Mouse (Mus musculus) midbrain, embryonic 14.5 days (tissue): ENCODE results near the gene Fam78a. TPM values are rescaled to one million over a fixed set of nuclear protein-coding genes. Genes with fewer than 3 reads are reported as not detected.
"Not testable (repeated sequence)": the region's sequence is repeated elsewhere in the genome, so short reads cannot be mapped to it uniquely, and the experiment has no call there.

Experiments used
- ATAC-seq: fragments of 200-750 bp; cut with Nextera tagmentation; 2 replicates; pipeline ENCODE4 v1.8.0; 2017; ENCODE audit warnings: moderate number of reproducible peaks, moderate library complexity; ENCODE audit not compliant: low FRiP score, low TSS enrichment
- DNase-seq: peaks from one replicate; pipeline ENCODE4 v3.0.0-alpha.2; 2015
- H3K27ac ChIP-seq: fragments of 300-500 bp; sonication (generic); replicated peaks from 2 replicates; pipeline ENCODE4 v1.5.1; 2014; ENCODE audit warnings: mild to moderate bottlenecking, low read depth, low read length, moderate library complexity
- H3K27me3 ChIP-seq: fragments of 300-500 bp; sonication (generic); 2 replicates; pipeline ENCODE4 v1.6.1; 2014; ENCODE audit warnings: low read length, control low read depth, mixed read lengths; ENCODE audit not compliant: control insufficient read depth, insufficient read depth
- H3K36me3 ChIP-seq: fragments of 300-500 bp; sonication (generic); 2 replicates; pipeline ENCODE4 v1.6.1; 2014; ENCODE audit warnings: low read length, control low read depth; ENCODE audit not compliant: control insufficient read depth, insufficient read depth
- H3K4me1 ChIP-seq: fragments of 300-500 bp; sonication (generic); 2 replicates; pipeline ENCODE4 v1.6.1; 2014; ENCODE audit warnings: mild to moderate bottlenecking, antibody characterized with exemption, low read length, control low read depth; ENCODE audit not compliant: control insufficient read depth, insufficient read depth
- H3K4me2 ChIP-seq: fragments of 300-500 bp; sonication (generic); 2 replicates; pipeline ENCODE4 v1.6.1; 2014; ENCODE audit warnings: mild to moderate bottlenecking, low read length, moderate library complexity
- H3K4me3 ChIP-seq: fragments of 300-500 bp; sonication (generic); replicated peaks from 2 replicates; pipeline ENCODE4 v1.5.1; 2014; ENCODE audit warnings: low read depth, low read length
- H3K9ac ChIP-seq: fragments of 300-500 bp; sonication (generic); replicated peaks from 2 replicates; pipeline ENCODE4 v1.6.1; 2014; ENCODE audit warnings: mild to moderate bottlenecking, low read length, moderate library complexity
- H3K9me3 ChIP-seq: fragments of 300-500 bp; sonication (generic); 2 replicates; pipeline ENCODE4 v1.6.1; 2016; ENCODE audit warnings: low read length, control low read depth, mixed read lengths; ENCODE audit not compliant: control insufficient read depth
- WGBS: fragments of 180-500 bp; shearing (Covaris S2); extraction: QIAGEN DNeasy Blood & Tissue Kit; methylation state at CpG from one replicate; pipeline ENCODE4 v1.1.7; 2014; 5-methylcytosine and 5-hydroxymethylcytosine counted together
- polyA plus RNA-seq: library from polyadenylated mRNA; unstranded; fragments of >200 nt; fragmentation: Nextera tagmentation; extraction: Ambion mirVana; gene quantifications from 2 replicates; pipeline ENCODE4 v1.2.1, GENCODE M21; 2014

Gene Fam78a
- polyA plus RNA-seq, 1 experiment from 2014 or later, result 0.59 TPM

- Histone ChIP-seq H3K9me3 (no peaks in the 10 kb centered on the region), H3K4me1 (no peaks in the 10 kb centered on the region), H3K9ac (no peak overlapping the region), H3K4me3 (no peak overlapping the region), H3K4me2 (no peak overlapping the region), H3K36me3 (peaks cover 84% of the 10 kb centered on the region), H3K27ac (no peak overlapping the region), H3K27me3 (no peaks in the 10 kb centered on the region)
- DNase-seq (no peak), ATAC-seq (no peak)
- WGBS, result 90% methylated on average over 10 of the region's 10 CpGs
These were observed 37.3 kb downstream of the Fam78a start for GRCm38 (mm10) chr2:32047323-32047722.

GRCm38 (mm10) chr2:32046009-32046408 is 38.6 kb downstream of the Fam78a start:
- WGBS, result 91% methylated on average over 10 of the region's 10 CpGs
- Histone ChIP-seq H3K27me3 (no peaks in the 10 kb centered on the region), H3K4me3 (no peak overlapping the region), H3K4me1 (no peaks in the 10 kb centered on the region), H3K9ac (no peak overlapping the region), H3K27ac (no peak overlapping the region), H3K4me2 (no peak overlapping the region), H3K9me3 (no peaks in the 10 kb centered on the region), H3K36me3 (peaks cover 83% of the 10 kb centered on the region)
- ATAC-seq (no peak), DNase-seq (no peak)

GRCm38 (mm10) chr2:32045375-32045774 is 39.3 kb downstream of the Fam78a start:
- ATAC-seq, result no peak
- no peaks in the 10 kb centered on the region for H3K4me1 ChIP-seq
- no peak overlapping the region for H3K4me2 ChIP-seq
- H3K4me3 ChIP-seq, result no peak overlapping the region
- no peak for DNase-seq
- H3K9ac ChIP-seq, result no peak overlapping the region
- peaks cover 81% of the 10 kb centered on the region for H3K36me3 ChIP-seq
- no peaks in the 10 kb centered on the region for H3K27me3 ChIP-seq
- 91% methylated on average over 6 of the region's 6 CpGs for WGBS
- no peaks in the 10 kb centered on the region for H3K9me3 ChIP-seq
- H3K27ac ChIP-seq, result no peak overlapping the region

- Histone ChIP-seq H3K9ac (no peak overlapping the region), H3K27ac (no peak overlapping the region), H3K36me3 (peaks cover 81% of the 10 kb centered on the region), H3K4me3 (no peak overlapping the region), H3K4me2 (no peak overlapping the region), H3K9me3 (no peaks in the 10 kb centered on the region), H3K27me3 (no peaks in the 10 kb centered on the region), H3K4me1 (no peaks in the 10 kb centered on the region)
- DNase-seq (no peak), ATAC-seq (no peak)
- WGBS, result 74% methylated on average over 5 of the region's 5 CpGs
These were observed 40.8 kb downstream of the Fam78a start for GRCm38 (mm10) chr2:32043836-32044235.

- Histone ChIP-seq H3K9ac (no peak overlapping the region), H3K27me3 (no peaks in the 10 kb centered on the region), H3K4me3 (no peak overlapping the region), H3K9me3 (no peaks in the 10 kb centered on the region), H3K36me3 (peaks cover 82% of the 10 kb centered on the region), H3K4me1 (no peaks in the 10 kb centered on the region), H3K27ac (no peak overlapping the region), H3K4me2 (no peak overlapping the region)
- ATAC-seq (no peak), DNase-seq (no peak)
- 88% methylated on average over 2 of the region's 2 CpGs for WGBS
These were observed 43.6 kb downstream of the Fam78a start for GRCm38 (mm10) chr2:32041087-32041486.

GRCm38 (mm10) chr2:32040646-32041045 is 44.0 kb downstream of the Fam78a start:
- DNase-seq, H3K27me3 ChIP-seq, H3K4me1 ChIP-seq, H3K4me2 ChIP-seq, H3K4me3 ChIP-seq, H3K9me3 ChIP-seq, H3K27ac ChIP-seq, H3K9ac ChIP-seq, ATAC-seq: not testable (repeated sequence)
- 87% methylated on average over 9 of the region's 9 CpGs for WGBS
- H3K36me3 ChIP-seq, result peaks cover 82% of the 10 kb centered on the region

GRCm38 (mm10) chr2:32038661-32039081 is 46.0 kb downstream of the Fam78a start:
- no peaks in the 10 kb centered on the region for H3K27me3 ChIP-seq
- DNase-seq (no peak), ATAC-seq (no peak)
- H3K4me2 ChIP-seq, result no peak overlapping the region
- no peak overlapping the region for H3K27ac ChIP-seq
- WGBS, result 87% methylated on average over 8 of the region's 8 CpGs
- H3K9ac ChIP-seq, result no peak overlapping the region
- H3K36me3 ChIP-seq, result peaks cover 93% of the 10 kb centered on the region
- H3K9me3 ChIP-seq, result no peaks in the 10 kb centered on the region
- H3K4me1 ChIP-seq, result no peaks in the 10 kb centered on the region
- H3K4me3 ChIP-seq, result no peak overlapping the region

- Histone ChIP-seq H3K27ac (no peak overlapping the region), H3K4me3 (no peak overlapping the region), H3K9me3 (no peaks in the 10 kb centered on the region), H3K4me1 (no peaks in the 10 kb centered on the region), H3K9ac (no peak overlapping the region), H3K36me3 (peaks cover 95% of the 10 kb centered on the region), H3K27me3 (no peaks in the 10 kb centered on the region), H3K4me2 (no peak overlapping the region)
- ATAC-seq, result no peak
- no peak for DNase-seq
- 87% methylated on average over 6 of the region's 6 CpGs for WGBS
These were observed 47.3 kb downstream of the Fam78a start for GRCm38 (mm10) chr2:32037279-32037858.

- no peaks in the 10 kb centered on the region for H3K27me3 ChIP-seq
- no peak overlapping the region for H3K4me3 ChIP-seq
- WGBS, result 90% methylated on average over 6 of the region's 6 CpGs
- DNase-seq (no peak), ATAC-seq (no peak)
- no peaks in the 10 kb centered on the region for H3K4me1 ChIP-seq
- no peaks in the 10 kb centered on the region for H3K9me3 ChIP-seq
- H3K36me3 ChIP-seq, result peaks cover 94% of the 10 kb centered on the region
- no peak overlapping the region for H3K27ac ChIP-seq
- H3K9ac ChIP-seq, result no peak overlapping the region
- H3K4me2 ChIP-seq, result no peak overlapping the region
These were observed 50.5 kb downstream of the Fam78a start for GRCm38 (mm10) chr2:32034206-32034605.
